Mouse (Mus musculus) embryonic stem cell, embryonic (primary cell): ENCODE measurements around the gene Apobec4.

Source experiments
- CTCF ChIA-PET, 4 experiments: fragments of 300-600 bp in 2 of 4; fragments of 350-600 bp in 2 of 4; sonication (Branson Sonifier 250); formaldehyde crosslinking; loops; one replicate each; lab custom pipeline; 2022; ENCODE audit warnings: inconsistent platforms in 2 of 4; lab: Charles Lee
- POLR2A ChIA-PET, 4 experiments: fragments of 300-600 bp in 2 of 4; fragments of 350-600 bp in 2 of 4; sonication (Branson Sonifier 250); formaldehyde crosslinking; loops; one replicate each; lab custom pipeline; 2022; ENCODE audit warnings: antibody characterized with exemption in 4 of 4, inconsistent platforms in 1 of 4; lab: Charles Lee

Apobec4 gene

GRCm38 (mm10) chr1:152750312-152750965 is at the start of gene Apobec4:
Gene Apobec4, plus strand, starts transcription at chr1:152750551.
- ChIA-PET CTCF (interaction anchor here in 1 of 4 experiments (1.6 kb wide), 1 partner anchor 230 kb away, joined by 4 read pairs; no protein-coding TSS in a partner anchor), POLR2A (interaction anchor here in 1 of 4 experiments (0.6 kb wide), 1 partner anchor 221 kb away, joined by 3 read pairs; no protein-coding TSS in a partner anchor)

- ChIA-PET CTCF (interaction anchor here in 1 of 4 experiments (0.7 to 0.8 kb wide), 2 partner anchors 22 to 38 kb away, joined by 3 read pairs; no protein-coding TSS in a partner anchor), POLR2A (interaction anchor here in 1 of 4 experiments (1.2 kb wide), 1 partner anchor 9 kb away, joined by 3 read pairs; no protein-coding TSS in a partner anchor)
Measured at GRCm38 (mm10) chr1:152701066-152701465, 49.3 kb upstream of the Apobec4 start.

- ChIA-PET CTCF (no interaction called here), POLR2A (interaction anchor here in 1 of 4 experiments (1.6 kb wide), 1 partner anchor 25 kb away, joined by 4 read pairs; no protein-coding TSS in a partner anchor)
Measured at GRCm38 (mm10) chr1:152702920-152703319, 47.4 kb upstream of the Apobec4 start.

GRCm38 (mm10) chr1:152703941-152704340 is 46.4 kb upstream of the Apobec4 start:
- ChIA-PET CTCF (interaction anchor here in 1 of 4 experiments (0.6 kb wide), 1 partner anchor 64 kb away, joined by 3 read pairs; no protein-coding TSS in a partner anchor), POLR2A (interaction anchor here in 1 of 4 experiments (1.1 kb wide), 1 partner anchor 14 kb away, joined by 3 read pairs; no protein-coding TSS in a partner anchor)

- CTCF ChIA-PET = no interaction called here
- POLR2A ChIA-PET = no interaction called here
Measured at GRCm38 (mm10) chr1:152707560-152707959, 42.8 kb upstream of the Apobec4 start.

GRCm38 (mm10) chr1:152711037-152711436 is 39.3 kb upstream of the Apobec4 start:
- POLR2A ChIA-PET = no interaction called here
- CTCF ChIA-PET = interaction anchor here in 2 of 4 experiments (0.5 to 1.5 kb wide), 2 partner anchors 33 to 83 kb away, joined by 4 to 5 read pairs; no protein-coding TSS in a partner anchor

GRCm38 (mm10) chr1:152713924-152714323 is 36.4 kb upstream of the Apobec4 start:
- ChIA-PET CTCF (no interaction called here), POLR2A (interaction anchor here in 1 of 4 experiments (0.6 kb wide), 1 partner anchor 144 kb away, joined by 4 read pairs; no protein-coding TSS in a partner anchor)

GRCm38 (mm10) chr1:152714405-152714804 is 35.9 kb upstream of the Apobec4 start:
- CTCF ChIA-PET = no interaction called here
- POLR2A ChIA-PET = no interaction called here

- POLR2A ChIA-PET = interaction anchor here in 1 of 4 experiments (0.5 to 0.7 kb wide), 2 partner anchors 13 to 316 kb away, joined by 3 read pairs; no protein-coding TSS in a partner anchor
- CTCF ChIA-PET = no interaction called here
Measured at GRCm38 (mm10) chr1:152717329-152717728, 33.0 kb upstream of the Apobec4 start.

GRCm38 (mm10) chr1:152718200-152718599 is 32.2 kb upstream of the Apobec4 start:
- CTCF ChIA-PET = interaction anchor here in 1 of 4 experiments (0.6 kb wide), 1 partner anchor 1042 kb away, joined by 4 read pairs; no protein-coding TSS in a partner anchor
- POLR2A ChIA-PET = interaction anchor here in 1 of 4 experiments (0.7 to 1.0 kb wide), 3 partner anchors 14 to 204 kb away, joined by 3 to 5 read pairs (median 3); no protein-coding TSS in a partner anchor

GRCm38 (mm10) chr1:152720969-152721368 is 29.4 kb upstream of the Apobec4 start:
- ChIA-PET POLR2A (no interaction called here), CTCF (interaction anchor here in 2 of 4 experiments (1.2 to 1.7 kb wide), 2 partner anchors 10 to 43 kb away, joined by 3 to 4 read pairs; no protein-coding TSS in a partner anchor)

- CTCF ChIA-PET = interaction anchor here in 3 of 4 experiments (0.5 to 1.7 kb wide), 4 partner anchors 9 to 234 kb away, joined by 3 to 5 read pairs (median 4); no protein-coding TSS in a partner anchor
- POLR2A ChIA-PET = interaction anchor here in 1 of 4 experiments (0.9 to 1.2 kb wide), 2 partner anchors 147 to 310 kb away, joined by 3 to 4 read pairs; no protein-coding TSS in a partner anchor
Measured at GRCm38 (mm10) chr1:152721535-152722198, 28.7 kb upstream of the Apobec4 start.

- CTCF ChIA-PET = no interaction called here
- POLR2A ChIA-PET = no interaction called here
Measured at GRCm38 (mm10) chr1:152724286-152724685, 26.1 kb upstream of the Apobec4 start.

GRCm38 (mm10) chr1:152726095-152726494 is 24.3 kb upstream of the Apobec4 start:
- POLR2A ChIA-PET = interaction anchor here in 1 of 4 experiments (0.7 kb wide), 1 partner anchor 40 kb away, joined by 3 read pairs; the partner anchor contains the start of genes Arpc5 and Rgl1
- CTCF ChIA-PET = interaction anchor here in 2 of 4 experiments (0.7 to 1.4 kb wide), 3 partner anchors 42 to 201 kb away, joined by 3 to 5 read pairs (median 4); no protein-coding TSS in a partner anchor

GRCm38 (mm10) chr1:152727604-152728236 is 22.6 kb upstream of the Apobec4 start:
- POLR2A ChIA-PET = no interaction called here
- CTCF ChIA-PET = no interaction called here

GRCm38 (mm10) chr1:152738793-152739192 is 11.6 kb upstream of the Apobec4 start:
- ChIA-PET POLR2A (no interaction called here), CTCF (interaction anchor here in 1 of 4 experiments (0.5 kb wide), 1 partner anchor 37 kb away, joined by 3 read pairs; no protein-coding TSS in a partner anchor)

GRCm38 (mm10) chr1:152739374-152739773 is 11.0 kb upstream of the Apobec4 start:
- CTCF ChIA-PET = interaction anchor here in 1 of 4 experiments (0.6 kb wide), 1 partner anchor 13 kb away, joined by 3 read pairs; no protein-coding TSS in a partner anchor

More at GRCm38 (mm10) chr1:152739374-152739773, 11.0 kb upstream of the Apobec4 start:
- POLR2A ChIA-PET = no interaction called here
